Comparison of ENCODE assay signal across 7 mouse cellular contexts in genomic region chr16:77329711-77330530, GRCm38 (mm10).
DNase-seq lines count a peak whose midpoint lies in the region; ATAC-seq and TF ChIP-seq lines count a peak whose summit lies in the region.

No protein-coding gene starts in this region.

- no peak for ATAC-seq in forebrain, embryonic 11.5 days (replicated peaks; ENCODE audit: low FRiP score)
- ATAC-seq in limb, embryonic 13.5 days (ENCODE audit: low FRiP score, low read depth) = no peak
- peak; percentile 45 for ATAC-seq in midbrain, embryonic 11.5 days (ENCODE audit: low FRiP score)
- no peak for ATAC-seq in megakaryocyte-erythroid progenitor cell, adult 5-6 weeks (replicated peaks; ENCODE audit: low FRiP score, low TSS enrichment, poor library complexity, severe bottlenecking)

- TF ChIP-seq POLR2A in brain, embryonic 14.5 days (IDR thresholded peaks at IDR 0.05; ENCODE audit: borderline replicate concordance, extremely low read depth, insufficient read depth, insufficient read length, poor library complexity, severe bottlenecking) = no peak

- TF ChIP-seq CTCF in brain, embryonic 14.5 days (IDR thresholded peaks at IDR 0.05; ENCODE audit: borderline replicate concordance, extremely low read depth, insufficient read depth, insufficient read length) = no peak

- DNase-seq in brain, embryonic 14.5 days (ENCODE audit: low read depth) = peak; percentile 74
- peak; percentile 61 for DNase-seq in forebrain, embryonic 11.5 days (ENCODE audit: low spot score)
- DNase-seq in hindbrain, embryonic 10.5 days (ENCODE audit: low spot score) = peak; percentile 56
- peak; percentile 97 for DNase-seq in midbrain, embryonic 11.5 days (ENCODE audit: low spot score, missing footprints)
- DNase-seq in urinary bladder, postnatal 25 days (ENCODE audit: low spot score) = peak; percentile 23

- no peaks in the 10 kb centered on the region for H3K27me3 ChIP-seq in forebrain, embryonic 11.5 days (ENCODE audit: control insufficient read depth, insufficient read depth, low read length)
- H3K27me3 ChIP-seq in hindbrain, embryonic 10.5 days (ENCODE audit: insufficient read depth, poor library complexity, severe bottlenecking) = no peaks in the 10 kb centered on the region
- no peaks in the 10 kb centered on the region for H3K27me3 ChIP-seq in limb, embryonic 13.5 days
- H3K27me3 ChIP-seq in midbrain, embryonic 11.5 days (ENCODE audit: control insufficient read depth, insufficient read depth, low read length) = no peaks in the 10 kb centered on the region

- H3K27ac ChIP-seq in forebrain, embryonic 11.5 days (ENCODE audit: low read depth, low read length) = peak overlapping the region; percentile 87
- H3K27ac ChIP-seq in hindbrain, embryonic 10.5 days = peak overlapping the region; percentile 96
- H3K27ac ChIP-seq in limb, embryonic 13.5 days = peak overlapping the region; percentile 96
- peak overlapping the region; percentile 91 for H3K27ac ChIP-seq in midbrain, embryonic 11.5 days (ENCODE audit: low read depth, low read length)

- peaks cover 2% of the 10 kb centered on the region for H3K4me1 ChIP-seq in forebrain, embryonic 11.5 days (replicated peaks; ENCODE audit: control insufficient read depth, insufficient read depth, low read length)
- H3K4me1 ChIP-seq in hindbrain, embryonic 10.5 days (replicated peaks) = peaks cover 33% of the 10 kb centered on the region
- H3K4me1 ChIP-seq in limb, embryonic 13.5 days = peaks cover 14% of the 10 kb centered on the region; the same call in 1 of the 2 replicates
- H3K4me1 ChIP-seq in midbrain, embryonic 11.5 days (ENCODE audit: control insufficient read depth, insufficient read depth, low read length) = peaks cover 15% of the 10 kb centered on the region

- peaks cover 5% of the 10 kb centered on the region for H3K36me3 ChIP-seq in forebrain, embryonic 11.5 days (ENCODE audit: control insufficient read depth, insufficient read depth, low read length)
- peaks cover 30% of the 10 kb centered on the region for H3K36me3 ChIP-seq in hindbrain, embryonic 10.5 days
- no peaks in the 10 kb centered on the region; the same call in 1 of the 2 replicates for H3K36me3 ChIP-seq in limb, embryonic 13.5 days
- peaks cover 3% of the 10 kb centered on the region; the same call in 1 of the 2 replicates for H3K36me3 ChIP-seq in midbrain, embryonic 11.5 days (ENCODE audit: control insufficient read depth, insufficient read depth, low read length)

- H3K4me2 ChIP-seq in forebrain, embryonic 11.5 days (ENCODE audit: low read depth, low read length, severe bottlenecking) = peak overlapping the region; percentile 46
- H3K4me2 ChIP-seq in limb, embryonic 13.5 days (replicated peaks) = peak overlapping the region; percentile 69
- peak overlapping the region; percentile 54 for H3K4me2 ChIP-seq in midbrain, embryonic 11.5 days

- 11% methylated on average over 10 of the region's 10 CpGs for WGBS in forebrain, embryonic 11.5 days
- 15% methylated on average over 10 of the region's 10 CpGs for WGBS in hindbrain, embryonic 10.5 days
- WGBS in limb, embryonic 13.5 days = 14% methylated on average over 10 of the region's 10 CpGs
- 6% methylated on average over 10 of the region's 10 CpGs for WGBS in midbrain, embryonic 11.5 days

- H3K9ac ChIP-seq in forebrain, embryonic 11.5 days (ENCODE audit: low read length) = peak overlapping the region; percentile 76
- H3K9ac ChIP-seq in limb, embryonic 13.5 days = peak overlapping the region; percentile 85
- peak overlapping the region; percentile 82 for H3K9ac ChIP-seq in midbrain, embryonic 11.5 days (ENCODE audit: low read length)

- no peaks in the 10 kb centered on the region for H3K9me3 ChIP-seq in forebrain, embryonic 11.5 days (ENCODE audit: control insufficient read depth, low read length)
- 0 out of 2 replicates have a peak, but pooled peaks cover 3% of the 10 kb centered on the region for H3K9me3 ChIP-seq in hindbrain, embryonic 10.5 days
- no peaks in the 10 kb centered on the region for H3K9me3 ChIP-seq in limb, embryonic 13.5 days
- H3K9me3 ChIP-seq in midbrain, embryonic 11.5 days (ENCODE audit: control insufficient read depth, low read length) = no peaks in the 10 kb centered on the region

- peak overlapping the region; percentile 40 for H3K4me3 ChIP-seq in forebrain, embryonic 11.5 days (ENCODE audit: low read depth, low read length)
- H3K4me3 ChIP-seq in hindbrain, embryonic 10.5 days = peak overlapping the region; percentile 70
- H3K4me3 ChIP-seq in limb, embryonic 13.5 days = peak overlapping the region; percentile 54
- H3K4me3 ChIP-seq in midbrain, embryonic 11.5 days (ENCODE audit: low read depth, low read length) = peak overlapping the region; percentile 61

Comparison
In these comparisons a context has a peak if more than half of its experiments do, and no peak if none do; other contexts are left out.
1. DNase-seq: peak in every context shown above with its lines; median percentile 97 in midbrain, embryonic 11.5 days; 74 in brain, embryonic 14.5 days; 61 in forebrain, embryonic 11.5 days; 56 in hindbrain, embryonic 10.5 days; 23 in urinary bladder, postnatal 25 days.